Mouse (Mus musculus) E14TG2a.4 (cell line): ENCODE results near the gene Gxylt2.

Source experiments
- H3K27me3 ChIP-seq: 2 replicates; pipeline ENCODE4 v1.6.1; 2014; ENCODE audit warnings: low read length, control low read depth; ENCODE audit not compliant: insufficient read depth
- H3K36me3 ChIP-seq: 2 replicates; pipeline ENCODE4 v1.6.1; 2014; ENCODE audit warnings: low read length, control low read depth; ENCODE audit not compliant: insufficient read depth
- H3K4me1 ChIP-seq: replicated peaks from 2 replicates; pipeline ENCODE4 v1.6.1; 2014; ENCODE audit warnings: low read depth, low read length, control low read depth
- H3K4me3 ChIP-seq: replicated peaks from 2 replicates; pipeline ENCODE4 v1.5.1; 2014; ENCODE audit warnings: mild to moderate bottlenecking, low read length
- H3K9me3 ChIP-seq: 2 replicates; pipeline ENCODE4 v1.6.1; 2014; ENCODE audit warnings: low read length, control low read depth
- CTCF ChIP-seq: conservative IDR thresholded peaks from 2 replicates; pipeline ENCODE4 v1.5.1; 2014; ENCODE audit warnings: low read length
- NANOG ChIP-seq: IDR thresholded peaks from 2 replicates; pipeline ENCODE4 v1.6.1; 2014; ENCODE audit warnings: borderline replicate concordance, low read length, mixed read lengths
- POU5F1 ChIP-seq: IDR thresholded peaks from 2 replicates; pipeline ENCODE4 v1.6.1; 2014; ENCODE audit warnings: low read length, borderline replicate concordance

Gxylt2 gene

DNA sequence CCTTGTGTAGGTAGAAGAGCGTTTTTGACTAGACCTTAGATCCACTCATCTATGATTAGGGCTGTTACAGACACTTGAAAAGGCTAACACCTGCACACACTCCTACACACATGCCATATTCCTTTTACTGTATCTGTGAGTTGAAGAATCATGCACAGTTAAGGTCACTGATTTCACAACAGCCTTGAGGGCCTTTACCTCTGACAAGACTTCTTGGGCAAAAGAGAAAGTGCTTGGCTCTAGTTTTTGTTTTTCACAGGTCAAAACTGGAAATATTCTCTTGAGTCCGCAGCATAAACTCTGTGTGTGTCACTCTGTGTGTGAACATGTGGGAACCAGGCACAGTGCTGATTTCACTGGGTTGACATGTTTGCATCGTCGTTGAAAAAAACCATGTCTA lies 105.6 kb downstream of the Gxylt2 start:
- H3K36me3 ChIP-seq: no peaks in the 10 kb centered on the region
- no peaks in the 10 kb centered on the region for H3K9me3 ChIP-seq
- no peaks in the 10 kb centered on the region for H3K27me3 ChIP-seq
- no peak for TF ChIP-seq CTCF
- TF ChIP-seq NANOG: no peak
- no peak for TF ChIP-seq POU5F1
- H3K4me1 ChIP-seq: no peaks in the 10 kb centered on the region
- no peak overlapping the region for H3K4me3 ChIP-seq

DNA sequence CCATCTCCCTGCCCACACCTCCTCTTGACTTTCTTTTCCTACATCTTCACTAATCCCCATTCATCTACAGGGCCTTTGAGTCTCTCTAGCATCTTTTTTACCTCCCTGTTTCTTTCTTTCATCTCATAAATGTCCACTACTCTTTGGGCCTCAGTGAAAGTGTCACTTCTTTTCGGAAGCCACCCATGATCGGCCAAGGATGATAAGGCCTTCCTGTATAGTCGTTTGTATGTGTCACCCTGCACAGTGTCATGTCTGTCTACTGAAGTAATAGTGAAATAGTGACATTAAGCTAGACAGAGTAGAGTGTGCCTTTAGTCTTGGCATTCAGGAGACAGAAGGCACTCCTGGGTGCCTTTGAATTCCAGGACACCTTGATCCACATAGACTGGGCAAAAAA lies 107.2 kb downstream of the Gxylt2 start:
- no peaks in the 10 kb centered on the region for H3K36me3 ChIP-seq
- no peak overlapping the region for H3K4me3 ChIP-seq
- no peaks in the 10 kb centered on the region for H3K9me3 ChIP-seq
- no peaks in the 10 kb centered on the region for H3K27me3 ChIP-seq
- TF ChIP-seq NANOG: no peak
- no peak for TF ChIP-seq CTCF
- TF ChIP-seq POU5F1: no peak
- H3K4me1 ChIP-seq: no peaks in the 10 kb centered on the region

DNA sequence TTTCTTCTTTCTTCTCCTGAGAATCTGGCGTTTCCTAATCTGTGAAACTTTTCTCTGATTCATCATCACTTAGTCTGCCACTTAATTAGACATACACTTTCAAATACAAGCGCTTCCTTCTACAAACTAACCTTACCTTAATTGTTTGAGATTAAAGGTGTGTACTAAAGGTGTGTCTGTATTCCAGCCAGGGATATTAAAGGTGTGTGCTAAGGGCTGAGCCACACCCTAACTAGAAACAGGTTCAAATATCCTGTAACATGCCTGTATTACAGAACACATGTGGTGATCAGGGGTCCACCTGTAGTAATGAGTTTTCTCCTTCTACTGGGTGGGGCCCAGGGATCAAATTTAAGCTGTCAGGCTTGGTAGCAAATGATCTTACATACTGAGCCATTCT lies 116.8 kb downstream of the Gxylt2 start:
- no peaks in the 10 kb centered on the region for H3K36me3 ChIP-seq
- no peaks in the 10 kb centered on the region for H3K9me3 ChIP-seq
- 0 out of 2 replicates have a peak, but pooled peaks cover 5% of the 10 kb centered on the region for H3K4me1 ChIP-seq
- TF ChIP-seq NANOG (no peak), CTCF (no peak), POU5F1 (no peak)
- H3K27me3 ChIP-seq: no peaks in the 10 kb centered on the region
- H3K4me3 ChIP-seq: no peak overlapping the region

DNA sequence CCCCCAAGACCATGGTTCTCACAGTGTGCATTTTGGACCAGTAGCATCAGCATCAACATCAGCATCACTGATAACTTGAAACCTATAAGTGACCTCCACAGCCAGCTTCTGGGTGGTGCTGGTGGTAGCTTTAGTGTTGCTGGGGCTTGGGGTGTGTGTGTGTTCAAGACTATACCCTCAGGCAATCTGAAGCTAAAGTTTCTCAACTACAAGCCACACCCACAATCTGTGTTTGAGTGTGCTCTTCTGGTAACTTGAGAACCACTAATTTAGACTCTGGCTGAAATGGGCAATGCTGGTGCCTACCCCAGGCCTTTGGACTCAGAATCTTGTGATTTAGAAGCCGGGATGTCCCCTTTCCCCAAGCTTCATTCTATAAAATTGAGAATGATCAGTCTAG lies 118.8 kb downstream of the Gxylt2 start:
- TF ChIP-seq POU5F1 (no peak), CTCF (no peak), NANOG (no peak)
- no peaks in the 10 kb centered on the region for H3K27me3 ChIP-seq
- no peaks in the 10 kb centered on the region for H3K9me3 ChIP-seq
- no peak overlapping the region for H3K4me3 ChIP-seq
- 0 out of 2 replicates have a peak, but pooled peaks cover 5% of the 10 kb centered on the region for H3K4me1 ChIP-seq
- H3K36me3 ChIP-seq: no peaks in the 10 kb centered on the region

DNA sequence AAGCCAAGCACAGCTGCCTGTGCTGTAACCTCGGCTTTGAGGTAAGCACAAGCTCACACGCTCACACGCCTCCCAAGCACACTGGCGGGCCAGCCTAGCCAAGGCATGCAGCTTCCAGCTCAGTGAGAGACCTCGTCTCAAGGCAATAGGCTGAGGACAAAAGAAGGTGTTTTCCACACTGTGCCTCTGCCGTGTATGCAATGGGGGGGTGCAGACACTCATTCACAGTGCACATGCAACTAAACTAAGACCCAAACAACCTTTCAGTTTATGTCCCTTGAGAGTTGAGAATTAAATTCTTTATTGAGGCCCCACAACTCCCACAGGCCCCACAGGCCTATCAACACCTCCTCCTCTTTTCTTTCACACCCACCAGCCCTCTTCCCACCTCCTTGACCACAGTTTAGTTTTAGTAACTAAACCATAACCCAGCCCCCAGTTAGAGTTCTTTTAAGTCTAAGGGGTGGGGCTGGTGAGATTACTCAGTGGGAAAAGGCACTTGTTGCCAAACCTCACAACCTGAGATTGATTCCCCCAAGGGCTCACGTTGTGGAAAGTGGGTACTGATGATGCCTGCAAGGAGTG lies 119.9 kb downstream of the Gxylt2 start:
- Histone ChIP-seq H3K4me1 (0 out of 2 replicates have a peak, but pooled peaks cover 5% of the 10 kb centered on the region), H3K9me3 (no peaks in the 10 kb centered on the region), H3K36me3 (no peaks in the 10 kb centered on the region), H3K4me3 (no peak overlapping the region), H3K27me3 (no peaks in the 10 kb centered on the region)
- TF ChIP-seq NANOG: no peak
- no peak for TF ChIP-seq POU5F1
- TF ChIP-seq CTCF: no peak

DNA sequence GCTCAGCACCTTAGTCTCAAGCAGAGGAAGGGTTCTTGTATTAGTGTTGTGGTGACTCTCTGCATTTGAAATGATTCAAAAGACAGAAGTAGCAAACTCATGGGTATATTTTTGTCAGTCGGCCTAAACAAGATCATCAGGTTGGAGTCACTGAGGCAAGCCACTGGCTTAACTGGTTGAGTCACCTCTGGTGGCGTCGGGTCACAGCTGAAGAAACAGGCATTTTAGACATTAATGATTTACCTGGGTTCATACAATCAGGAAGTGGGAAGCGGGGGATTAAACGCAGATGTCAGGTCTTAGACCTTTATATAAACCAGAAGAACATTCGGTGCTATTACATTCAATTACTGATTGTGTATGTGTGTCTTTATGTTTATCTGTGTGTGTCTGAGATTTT lies 121.5 kb downstream of the Gxylt2 start:
- no peak for TF ChIP-seq CTCF
- no peak for TF ChIP-seq POU5F1
- Histone ChIP-seq H3K4me1 (0 out of 2 replicates have a peak, but pooled peaks cover 5% of the 10 kb centered on the region), H3K4me3 (no peak overlapping the region), H3K36me3 (no peaks in the 10 kb centered on the region), H3K9me3 (no peaks in the 10 kb centered on the region), H3K27me3 (peaks cover 3% of the 10 kb centered on the region; the same call in 1 of the 2 replicates)

DNA sequence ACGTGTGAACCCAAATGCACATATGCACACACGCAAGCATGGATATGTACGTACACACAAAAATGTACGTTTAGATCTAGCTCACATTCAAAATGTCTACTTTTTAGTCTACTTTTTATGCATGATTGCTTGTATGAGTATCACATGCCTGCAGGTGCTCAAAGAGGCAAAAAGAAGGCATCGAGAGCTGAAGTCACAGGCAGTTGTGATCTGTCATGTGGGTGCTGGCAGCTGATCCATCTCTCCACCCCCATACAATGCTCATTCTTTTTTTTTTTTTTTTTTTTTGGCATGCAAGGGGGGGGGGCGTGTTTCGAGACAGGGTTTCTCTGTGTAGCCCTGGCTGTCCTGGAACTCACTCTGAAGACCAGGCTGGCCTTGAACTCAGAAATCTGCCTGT lies 124.0 kb downstream of the Gxylt2 start:
- no peak overlapping the region for H3K4me3 ChIP-seq
- no peaks in the 10 kb centered on the region for H3K9me3 ChIP-seq
- TF ChIP-seq NANOG (no peak), POU5F1 (no peak), CTCF (no peak)
- no peaks in the 10 kb centered on the region for H3K36me3 ChIP-seq
- peaks cover 8% of the 10 kb centered on the region; the same call in 1 of the 2 replicates for H3K4me1 ChIP-seq
- peaks cover 8% of the 10 kb centered on the region; the same call in 1 of the 2 replicates for H3K27me3 ChIP-seq

DNA sequence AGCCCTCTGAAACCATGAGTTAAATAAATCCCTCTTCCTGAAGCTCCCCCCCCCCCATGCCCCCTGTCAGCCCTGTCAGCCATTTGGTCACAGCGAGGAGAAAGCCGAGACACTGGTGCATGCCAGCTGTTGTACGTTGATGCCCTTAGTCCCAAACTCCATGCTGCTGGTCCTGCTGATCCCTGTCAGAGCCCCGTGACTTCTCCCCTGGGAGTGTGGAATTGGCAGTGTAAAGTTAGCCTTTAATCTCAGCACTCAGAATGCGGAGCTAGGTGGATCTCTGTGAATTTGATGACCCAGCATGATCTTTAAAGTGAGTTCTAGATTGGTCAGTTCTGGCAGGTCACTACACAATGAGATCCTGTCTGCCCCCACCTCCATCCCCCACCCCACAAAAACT lies 125.2 kb downstream of the Gxylt2 start:
- Histone ChIP-seq H3K9me3 (no peaks in the 10 kb centered on the region), H3K4me1 (peaks cover 5% of the 10 kb centered on the region), H3K4me3 (no peak overlapping the region), H3K27me3 (peaks cover 8% of the 10 kb centered on the region; the same call in 1 of the 2 replicates), H3K36me3 (peaks cover 2% of the 10 kb centered on the region; the same call in 1 of the 2 replicates)
- TF ChIP-seq POU5F1: no peak
- no peak for TF ChIP-seq CTCF
- TF ChIP-seq NANOG: no peak

DNA sequence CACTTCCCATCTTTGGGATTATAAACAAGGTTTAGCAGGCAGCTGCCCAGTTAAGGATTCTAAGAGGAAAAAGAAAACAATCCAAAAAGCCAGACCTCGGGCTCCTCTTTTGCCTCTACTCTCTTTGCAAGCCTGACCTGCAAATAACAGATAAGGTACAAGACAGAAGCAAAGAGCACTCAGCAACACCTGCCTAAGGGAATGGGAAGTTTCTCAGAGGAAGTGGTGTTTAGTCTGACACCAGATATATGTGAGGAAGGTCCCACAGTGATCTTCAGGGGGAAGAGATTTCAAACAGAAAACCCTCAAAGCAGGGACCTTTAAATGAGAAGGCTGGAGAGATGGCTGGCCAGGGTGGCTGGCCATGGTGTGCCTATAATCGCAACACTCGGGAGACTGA lies 126.7 kb downstream of the Gxylt2 start:
- TF ChIP-seq POU5F1 (no peak), NANOG (no peak), CTCF (no peak)
- peaks cover 8% of the 10 kb centered on the region; the same call in 1 of the 2 replicates for H3K27me3 ChIP-seq
- H3K36me3 ChIP-seq: peaks cover 16% of the 10 kb centered on the region
- no peak overlapping the region for H3K4me3 ChIP-seq
- H3K9me3 ChIP-seq: no peaks in the 10 kb centered on the region
- H3K4me1 ChIP-seq: peaks cover 20% of the 10 kb centered on the region
